In genomic region chr9:14532283-14532682, GRCm38 (mm10) we compare ENCODE assay signal across 15 mouse cellular contexts. TPM values are rescaled to one million over a fixed set of nuclear protein-coding genes. Genes with fewer than 3 reads are reported as not detected.
A peak's percentile ranks its signal among the peaks of the same experiment; 100 is the strongest.
DNase-seq lines count a peak whose midpoint lies in the region; ATAC-seq and TF ChIP-seq lines count a peak whose summit lies in the region.
"Had no signal": no experiment of that assay in that cellular context is flagged by ENCODE, and none has a peak within 500 bp of the region (broad histone marks: within the 10 kb centered on the region; RNA-seq: fewer than 3 reads in every experiment).

No protein-coding gene starts in this region.

- H3K9me3 ChIP-seq in forebrain, embryonic 12.5 days, result no peaks in the 10 kb centered on the region
- no peaks in the 10 kb centered on the region for H3K9me3 ChIP-seq in hindbrain, postnatal 0 days (ENCODE audit: low read length)
- H3K9me3 ChIP-seq in neural tube, embryonic 14.5 days (ENCODE audit: control insufficient read depth, low read length), result no peaks in the 10 kb centered on the region
- H3K9me3 ChIP-seq: G1E; heart, embryonic 12.5 days; liver, embryonic 12.5 days had no signal

- no peak overlapping the region for H3K4me3 ChIP-seq in forebrain, embryonic 12.5 days (replicated peaks)
- H3K4me3 ChIP-seq in hindbrain, postnatal 0 days (ENCODE audit: low read length), result no peak overlapping the region
- no peak overlapping the region for H3K4me3 ChIP-seq in neural tube, embryonic 14.5 days (ENCODE audit: low read depth, low read length)
- H3K4me3 ChIP-seq: heart, embryonic 12.5 days; liver, embryonic 12.5 days had no signal

- peaks cover 6% of the 10 kb centered on the region for H3K4me1 ChIP-seq in forebrain, embryonic 12.5 days
- H3K4me1 ChIP-seq in hindbrain, postnatal 0 days (ENCODE audit: insufficient read depth, low read length), result peaks cover 4% of the 10 kb centered on the region; the same call in 1 of the 2 replicates
- no peaks in the 10 kb centered on the region for H3K4me1 ChIP-seq in neural tube, embryonic 14.5 days (ENCODE audit: control insufficient read depth, insufficient read depth, low read length)
- H3K4me1 ChIP-seq: heart, embryonic 12.5 days; liver, embryonic 12.5 days had no signal

- intact Hi-C loops in heart, postnatal 36 days (cut with DNase I), result no loop called here

- 0 out of 2 replicates have a peak, but pooled peaks have one; percentile 51 for ATAC-seq in forebrain, embryonic 12.5 days (ENCODE audit: low FRiP score)
- peak; percentile 89 for ATAC-seq in hindbrain, postnatal 0 days
- ATAC-seq in neural tube, embryonic 14.5 days (ENCODE audit: low read depth), result peak; percentile 86
- ATAC-seq: intestine, postnatal 0 days; liver, embryonic 12.5 days had no signal

- H3K27me3 ChIP-seq in forebrain, embryonic 12.5 days, result no peaks in the 10 kb centered on the region
- H3K27me3 ChIP-seq in hindbrain, postnatal 0 days (ENCODE audit: insufficient read depth, low read length), result no peaks in the 10 kb centered on the region
- H3K27me3 ChIP-seq in neural tube, embryonic 14.5 days (ENCODE audit: control insufficient read depth, insufficient read depth, low read length), result no peaks in the 10 kb centered on the region
- H3K27me3 ChIP-seq: heart, embryonic 12.5 days; liver, embryonic 12.5 days had no signal

- H3K36me3 ChIP-seq in forebrain, embryonic 12.5 days (replicated peaks), result no peaks in the 10 kb centered on the region
- no peaks in the 10 kb centered on the region for H3K36me3 ChIP-seq in hindbrain, postnatal 0 days (ENCODE audit: insufficient read depth, low read length)
- H3K36me3 ChIP-seq in neural tube, embryonic 14.5 days (ENCODE audit: control insufficient read depth, insufficient read depth, low read length), result no peaks in the 10 kb centered on the region
- H3K36me3 ChIP-seq: G1E; heart, embryonic 12.5 days; liver, embryonic 12.5 days had no signal

- TF ChIP-seq CTCF in hindbrain, postnatal 0 days (IDR thresholded peaks at IDR 0.05; ENCODE audit: low read depth), result no peak

- WGBS in forebrain, embryonic 12.5 days, result 56% methylated on average over 3 of the region's 3 CpGs
- 4% methylated on average over 3 of the region's 3 CpGs for WGBS in hindbrain, postnatal 0 days
- 21% methylated on average over 3 of the region's 3 CpGs for WGBS in neural tube, embryonic 14.5 days

- H3K9ac ChIP-seq in forebrain, embryonic 12.5 days, result no peak overlapping the region
- H3K9ac ChIP-seq in hindbrain, postnatal 0 days (replicated peaks; ENCODE audit: low read length), result no peak overlapping the region
- H3K9ac ChIP-seq in neural tube, embryonic 14.5 days (replicated peaks; ENCODE audit: low read depth, low read length), result no peak overlapping the region
- H3K9ac ChIP-seq: heart, embryonic 12.5 days; liver, embryonic 12.5 days had no signal

- DNase-seq in cerebellum, postnatal 14 days, result peak; percentile 22 to 24
- DNase-seq in cerebellum, adult 11 months, result no peak
- peak; percentile 57 for DNase-seq in hindbrain, postnatal 0 days (ENCODE audit: low spot score)
- DNase-seq in liver, result no peak
- DNase-seq in thymus, postnatal 10 days (ENCODE audit: low spot score in 2 of 2), result no peak
- no peak for DNase-seq in heart, postnatal 36 days
- DNase-seq: adrenal gland, postnatal 36 days; cerebellum, adult 2 months had no signal

- H3K4me2 ChIP-seq in forebrain, embryonic 12.5 days, result no peak overlapping the region
- H3K4me2 ChIP-seq in hindbrain, postnatal 0 days (ENCODE audit: low read depth, low read length), result no peak overlapping the region
- H3K4me2 ChIP-seq in neural tube, embryonic 14.5 days (ENCODE audit: low read depth, low read length), result no peak overlapping the region
- H3K4me2 ChIP-seq: heart, embryonic 12.5 days; liver, embryonic 12.5 days had no signal

- H3K27ac ChIP-seq in forebrain, embryonic 12.5 days, result no peak overlapping the region
- H3K27ac ChIP-seq in hindbrain, postnatal 0 days, result no peak overlapping the region
- no peak overlapping the region for H3K27ac ChIP-seq in neural tube, embryonic 14.5 days (ENCODE audit: low read depth, low read length)
- H3K27ac ChIP-seq: liver, embryonic 12.5 days had no signal

RNA-seq across cellular contexts. Expression of gene Cwc15, which starts 31.9 kb away (rescaled TPM):
- 192 and 194 TPM in 2 replicates for polyA plus RNA-seq in forebrain, embryonic 12.5 days (2016; fragmentation: Nextera tagmentation; extraction: Ambion mirVana)
- 24.4 and 36.8 TPM in 2 replicates for total RNA-seq in hindbrain, postnatal 0 days (2014; rRNA removed)
- polyA plus RNA-seq in hindbrain, postnatal 0 days (2015; fragmentation: Nextera tagmentation; extraction: Ambion mirVana), result 139 and 151 TPM in 2 replicates
- polyA plus RNA-seq in neural tube, embryonic 14.5 days (2014; fragmentation: Nextera tagmentation; extraction: Ambion mirVana), result 143 and 157 TPM in 2 replicates
- 10 to 100 TPM; 68.5 to 72.9 TPM for total RNA-seq in heart, postnatal 36 days (2021)

RNA-seq across cellular contexts. Expression of gene Kdm4d, which starts 32.0 kb away (rescaled TPM):
- 0.12 and 0.27 TPM in 2 replicates for polyA plus RNA-seq in forebrain, embryonic 12.5 days (2016; fragmentation: Nextera tagmentation; extraction: Ambion mirVana)
- total RNA-seq in hindbrain, postnatal 0 days (2014; rRNA removed), result 2.1 and 2.6 TPM in 2 replicates
- 2.0 TPM in 2 replicates for polyA plus RNA-seq in hindbrain, postnatal 0 days (2015; fragmentation: Nextera tagmentation; extraction: Ambion mirVana)
- polyA plus RNA-seq in neural tube, embryonic 14.5 days (2014; fragmentation: Nextera tagmentation; extraction: Ambion mirVana), result 0.85 and 1.2 TPM in 2 replicates
- total RNA-seq in heart, postnatal 36 days (2021), result not detected
- total RNA-seq: gastrocnemius, adult 8-10 months had no signal

Comparison
In these comparisons a context has a peak if more than half of its experiments do, and no peak if none do; other contexts are left out.
1. DNase-seq: peak in cerebellum, postnatal 14 days (2 of 2) and hindbrain, postnatal 0 days (single experiment); none in cerebellum, adult 11 months (single experiment), liver (single experiment), thymus, postnatal 10 days (0 of 2) and heart, postnatal 36 days (0 of 2).
2. Peak in every context shown above with its lines, with median percentiles within 50 percentile points of each other: ATAC-seq.